Mouse (Mus musculus): ENCODE results near the gene Asic3.

DNA sequence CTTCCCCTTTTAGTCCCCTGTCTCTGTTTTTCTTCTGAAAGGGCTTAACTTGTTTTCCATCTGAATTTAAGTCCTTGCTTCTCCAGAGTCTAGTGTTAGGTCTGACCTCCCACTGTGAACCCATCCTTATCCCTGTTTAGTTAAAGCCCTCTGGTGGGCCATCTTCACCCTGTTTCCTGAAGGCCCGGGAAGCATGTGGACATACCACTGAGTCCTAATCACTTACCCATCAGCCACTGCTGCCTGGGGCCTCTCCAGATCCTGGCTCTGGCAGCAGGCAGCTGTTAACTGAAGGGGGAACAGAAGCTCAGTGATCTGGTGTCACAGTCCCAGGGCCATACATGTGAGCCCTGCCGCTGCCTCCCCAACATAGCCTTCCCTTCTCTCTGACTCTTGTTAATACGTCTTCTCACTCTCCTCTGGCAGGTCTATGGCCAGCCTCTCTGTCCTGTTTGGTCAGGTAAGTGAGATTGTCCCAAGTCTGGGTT, 7.8 kb upstream of the Asic3 start:
- TF ChIP-seq CTCF (conservative IDR thresholded peaks at IDR 0.05 in 1 of 2, IDR thresholded peaks at IDR 0.05 in 1 of 2; ENCODE audit: low read depth in 2 of 2, low read length in 2 of 2): no peak
- no peak for TF ChIP-seq MYC (IDR thresholded peaks at IDR 0.05; ENCODE audit: low read depth, low read length)
- no peak for TF ChIP-seq RAD21 (IDR thresholded peaks at IDR 0.05; ENCODE audit: low read depth, low read length)
- no peak for TF ChIP-seq MAX (IDR thresholded peaks at IDR 0.05; ENCODE audit: low read length)

Data from CH12.LX (cell line).